Mouse (Mus musculus) erythroblast, embryonic 14.5 days (primary cell): ENCODE measurements at regions not wholly inside any gene's neighbourhood (a gene's known extent, or its start where the extent isn't known, plus 50 kb on each side); places are given as distances from the start of the nearest gene placed in this dataset.

Source experiments
- GATA1 ChIP-seq: IDR thresholded peaks from 2 replicates; pipeline ENCODE4 v1.6.1; 2012; ENCODE audit warnings: low read length, inconsistent platforms, mixed read lengths
- TAL1 ChIP-seq: IDR thresholded peaks from 3 replicates; pipeline ENCODE4 v1.6.1; 2012; ENCODE audit warnings: low read length, inconsistent platforms, mixed read lengths

DNA sequence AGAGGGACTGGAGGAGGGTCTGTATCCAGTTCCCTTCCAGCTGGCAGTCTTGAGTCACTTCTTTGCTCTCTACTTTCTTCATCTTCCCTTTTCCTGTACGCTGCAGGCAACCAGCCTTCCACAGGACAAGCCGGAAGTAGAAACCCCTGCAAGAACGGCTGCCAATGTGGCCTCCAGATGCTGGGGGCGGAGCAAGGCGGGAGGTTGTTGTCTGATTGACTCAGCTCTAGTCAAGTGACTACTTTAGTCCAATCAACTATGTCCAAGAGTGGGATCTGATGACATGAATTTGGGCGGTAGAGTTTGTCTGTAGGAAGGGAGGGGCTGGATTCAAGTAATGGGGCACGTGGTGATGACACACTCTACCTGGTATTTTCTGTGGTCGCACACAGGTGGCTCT lies 156.1 kb upstream of the Irx6 start:
- TF ChIP-seq GATA1 (no peak), TAL1 (no peak)
